Mouse (Mus musculus): Measurements from ENCODE around the gene Ackr2. TPM values are rescaled to one million over a fixed set of nuclear protein-coding genes. Genes with fewer than 3 reads are reported as not detected.

The Ackr2 gene
- polyA plus RNA-seq, 1 experiment from 2014 or later: 14.8 TPM

DNA sequence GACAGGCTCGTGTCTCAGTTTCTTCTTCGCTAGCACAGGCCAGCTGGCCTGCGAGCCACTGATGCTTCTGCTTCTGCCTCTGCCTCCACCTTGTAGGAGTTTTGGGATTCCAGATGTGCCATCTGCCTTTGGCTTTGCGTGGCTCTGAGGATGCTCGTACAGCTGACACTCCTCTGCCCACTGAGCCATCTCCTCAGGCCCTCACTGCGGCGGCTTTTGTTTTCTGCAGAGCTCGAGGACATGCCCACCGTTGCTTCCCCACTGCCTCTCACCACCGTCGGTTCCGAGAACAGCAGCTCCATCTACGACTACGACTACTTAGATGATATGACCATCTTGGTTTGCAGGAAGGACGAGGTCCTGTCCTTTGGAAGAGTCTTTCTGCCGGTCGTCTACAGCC, 10.2 kb downstream of the Ackr2 start:
- no peak for ATAC-seq
- no peaks in the 10 kb centered on the region for H3K27me3 ChIP-seq (replicated peaks; ENCODE audit: insufficient read depth, low read length)
- no peaks in the 10 kb centered on the region for H3K4me1 ChIP-seq (ENCODE audit: insufficient read depth, low read depth, low read length)
- TF ChIP-seq EP300 (IDR thresholded peaks at IDR 0.05): no peak
- no peak for TF ChIP-seq CTCF (IDR thresholded peaks at IDR 0.05)
- no peaks in the 10 kb centered on the region for H3K9me3 ChIP-seq (ENCODE audit: low read length)
- H3K27ac ChIP-seq (ENCODE audit: low read length): no peak overlapping the region
- WGBS: 86% methylated on average over 17 of the region's 17 CpGs
- H3K36me3 ChIP-seq (ENCODE audit: insufficient read depth, low read length): no peaks in the 10 kb centered on the region
- no peak overlapping the region for H3K4me3 ChIP-seq (ENCODE audit: low read depth, low read length)
- no peak for DNase-seq (ENCODE audit: low spot score)
- no peak overlapping the region for H3K9ac ChIP-seq (replicated peaks; ENCODE audit: low read depth)
- H3K4me2 ChIP-seq (replicated peaks; ENCODE audit: low read depth, low read length): no peak overlapping the region

DNA sequence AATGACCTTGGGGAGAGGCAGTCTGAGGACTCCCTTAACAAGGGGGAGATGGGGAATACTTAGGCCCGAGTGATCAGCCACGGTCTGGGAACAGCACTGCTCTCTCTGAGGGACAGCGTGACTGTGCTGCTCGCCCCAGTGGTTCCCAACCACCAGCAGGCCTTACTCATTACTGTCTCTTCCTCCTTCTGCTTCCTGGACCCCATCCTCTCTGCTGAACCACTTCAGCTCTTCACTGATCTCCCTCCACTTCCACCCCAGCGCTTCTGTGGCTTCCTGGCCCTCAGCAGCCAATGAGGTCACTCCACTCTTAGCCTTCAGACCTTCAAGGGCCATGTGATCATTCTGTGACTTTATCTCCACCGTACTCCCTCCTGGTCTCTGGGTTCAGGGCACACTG, 11.5 kb downstream of the Ackr2 start:
- TF ChIP-seq EP300 (IDR thresholded peaks at IDR 0.05): no peak
- TF ChIP-seq CTCF (IDR thresholded peaks at IDR 0.05): no peak
- ATAC-seq: no peak
- H3K36me3 ChIP-seq (ENCODE audit: insufficient read depth, low read length): no peaks in the 10 kb centered on the region
- H3K4me2 ChIP-seq (replicated peaks; ENCODE audit: low read depth, low read length): no peak overlapping the region
- no peak overlapping the region for H3K9ac ChIP-seq (replicated peaks; ENCODE audit: low read depth)
- WGBS: 63% methylated on average over 6 of the region's 6 CpGs
- H3K27ac ChIP-seq (ENCODE audit: low read length): no peak overlapping the region
- H3K4me1 ChIP-seq (ENCODE audit: insufficient read depth, low read depth, low read length): no peaks in the 10 kb centered on the region
- no peaks in the 10 kb centered on the region for H3K27me3 ChIP-seq (replicated peaks; ENCODE audit: insufficient read depth, low read length)
- no peak overlapping the region for H3K4me3 ChIP-seq (ENCODE audit: low read depth, low read length)
- no peaks in the 10 kb centered on the region for H3K9me3 ChIP-seq (ENCODE audit: low read length)
- DNase-seq (ENCODE audit: low spot score): no peak

DNA sequence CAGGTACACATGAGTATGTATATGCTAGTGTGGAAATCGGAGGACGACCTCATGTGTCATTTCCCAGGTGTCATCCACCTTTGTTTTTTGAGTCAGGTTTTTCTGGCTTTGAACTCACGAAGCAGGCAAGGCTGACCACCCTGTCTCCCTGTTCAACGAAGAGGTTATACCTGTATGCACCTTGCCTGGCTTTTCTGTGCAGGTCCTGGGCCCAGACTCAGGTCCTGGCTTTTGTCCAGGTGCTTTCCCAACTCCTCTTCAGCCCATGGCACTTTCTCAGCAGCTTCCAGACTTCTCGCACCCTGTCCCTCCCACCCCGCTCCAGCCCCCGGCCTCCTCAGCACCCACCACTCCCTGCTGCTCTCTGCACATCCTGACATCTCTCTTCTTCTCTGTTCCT, 13.0 kb downstream of the Ackr2 start:
- Histone ChIP-seq H3K4me1 (ENCODE audit: insufficient read depth, low read depth, low read length) (no peaks in the 10 kb centered on the region), H3K27me3 (replicated peaks; ENCODE audit: insufficient read depth, low read length) (no peaks in the 10 kb centered on the region), H3K9me3 (ENCODE audit: low read length) (no peaks in the 10 kb centered on the region), H3K4me2 (replicated peaks; ENCODE audit: low read depth, low read length) (no peak overlapping the region), H3K27ac (ENCODE audit: low read length) (no peak overlapping the region), H3K36me3 (ENCODE audit: insufficient read depth, low read length) (no peaks in the 10 kb centered on the region), H3K4me3 (ENCODE audit: low read depth, low read length) (no peak overlapping the region), H3K9ac (replicated peaks; ENCODE audit: low read depth) (no peak overlapping the region)
- no peak for ATAC-seq
- WGBS: 84% methylated on average over 7 of the region's 7 CpGs
- TF ChIP-seq CTCF (IDR thresholded peaks at IDR 0.05): no peak
- no peak for TF ChIP-seq EP300 (IDR thresholded peaks at IDR 0.05)
- DNase-seq (ENCODE audit: low spot score): no peak

DNA sequence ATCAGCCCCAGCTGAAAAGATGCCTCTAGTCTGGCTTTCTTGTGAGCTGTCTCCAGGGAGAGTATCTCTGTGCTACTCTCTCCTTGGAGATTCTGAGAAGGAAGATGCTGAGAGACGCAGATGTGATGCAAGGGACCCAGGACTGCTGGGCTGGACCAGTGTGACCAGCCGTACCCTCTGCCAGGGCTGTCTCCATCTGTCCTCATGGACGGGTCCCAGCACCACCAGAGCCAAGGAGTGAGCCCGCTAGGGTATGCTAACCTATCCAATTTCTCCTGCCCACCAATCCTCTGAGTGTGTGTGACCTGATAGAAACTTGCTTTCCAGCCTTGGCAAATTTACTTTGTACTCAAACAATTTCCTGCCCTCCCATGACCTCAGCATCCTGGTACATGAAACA, 14.6 kb downstream of the Ackr2 start:
- no peak for ATAC-seq
- TF ChIP-seq CTCF (IDR thresholded peaks at IDR 0.05) (no peak), EP300 (IDR thresholded peaks at IDR 0.05) (no peak)
- H3K27ac ChIP-seq (ENCODE audit: low read length): no peak overlapping the region
- no peaks in the 10 kb centered on the region for H3K9me3 ChIP-seq (ENCODE audit: low read length)
- no peak overlapping the region for H3K9ac ChIP-seq (replicated peaks; ENCODE audit: low read depth)
- H3K4me1 ChIP-seq (ENCODE audit: insufficient read depth, low read depth, low read length): no peaks in the 10 kb centered on the region
- H3K4me3 ChIP-seq (ENCODE audit: low read depth, low read length): no peak overlapping the region
- WGBS: 80% methylated on average over 4 of the region's 4 CpGs
- H3K4me2 ChIP-seq (replicated peaks; ENCODE audit: low read depth, low read length): no peak overlapping the region
- no peaks in the 10 kb centered on the region for H3K27me3 ChIP-seq (replicated peaks; ENCODE audit: insufficient read depth, low read length)
- DNase-seq (ENCODE audit: low spot score): no peak
- no peaks in the 10 kb centered on the region for H3K36me3 ChIP-seq (ENCODE audit: insufficient read depth, low read length)

DNA sequence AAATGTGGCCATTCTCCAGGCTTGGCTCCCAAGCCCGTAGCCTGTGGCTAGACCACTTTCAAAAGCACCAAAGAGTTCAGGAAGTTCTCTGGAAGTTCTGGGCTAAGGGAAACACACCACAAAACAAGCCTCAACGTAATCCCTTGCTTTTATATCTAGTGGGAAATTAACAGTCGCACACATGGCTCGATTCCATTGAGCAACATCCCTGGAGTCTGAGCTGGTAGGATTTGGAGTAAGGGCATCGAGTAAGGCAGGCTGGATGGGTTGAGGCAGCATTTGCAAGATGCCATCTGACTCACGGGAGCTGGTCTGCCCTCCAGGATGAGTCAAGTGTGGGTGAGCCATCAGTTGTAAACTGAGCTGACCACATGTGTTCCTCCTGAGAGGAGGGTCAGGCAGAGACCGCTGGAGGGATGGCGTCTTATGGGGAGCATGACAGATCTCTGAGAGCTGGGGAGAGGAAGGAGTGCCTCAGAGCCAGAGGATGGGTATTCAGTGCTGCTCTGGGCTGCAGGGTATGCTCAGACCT, 16.1 kb downstream of the Ackr2 start:
- no peak overlapping the region for H3K4me3 ChIP-seq (ENCODE audit: low read depth, low read length)
- no peak for DNase-seq (ENCODE audit: low spot score)
- TF ChIP-seq EP300 (IDR thresholded peaks at IDR 0.05): no peak
- no peak for TF ChIP-seq CTCF (IDR thresholded peaks at IDR 0.05)
- no peaks in the 10 kb centered on the region for H3K36me3 ChIP-seq (ENCODE audit: insufficient read depth, low read length)
- H3K9ac ChIP-seq (replicated peaks; ENCODE audit: low read depth): no peak overlapping the region
- no peak for ATAC-seq
- H3K4me2 ChIP-seq (replicated peaks; ENCODE audit: low read depth, low read length): no peak overlapping the region
- no peaks in the 10 kb centered on the region for H3K9me3 ChIP-seq (ENCODE audit: low read length)
- no peaks in the 10 kb centered on the region for H3K27me3 ChIP-seq (replicated peaks; ENCODE audit: insufficient read depth, low read length)
- no peak overlapping the region for H3K27ac ChIP-seq (ENCODE audit: low read length)
- 68% methylated on average over 8 of the region's 8 CpGs for WGBS
- H3K4me1 ChIP-seq (ENCODE audit: insufficient read depth, low read depth, low read length): no peaks in the 10 kb centered on the region

DNA sequence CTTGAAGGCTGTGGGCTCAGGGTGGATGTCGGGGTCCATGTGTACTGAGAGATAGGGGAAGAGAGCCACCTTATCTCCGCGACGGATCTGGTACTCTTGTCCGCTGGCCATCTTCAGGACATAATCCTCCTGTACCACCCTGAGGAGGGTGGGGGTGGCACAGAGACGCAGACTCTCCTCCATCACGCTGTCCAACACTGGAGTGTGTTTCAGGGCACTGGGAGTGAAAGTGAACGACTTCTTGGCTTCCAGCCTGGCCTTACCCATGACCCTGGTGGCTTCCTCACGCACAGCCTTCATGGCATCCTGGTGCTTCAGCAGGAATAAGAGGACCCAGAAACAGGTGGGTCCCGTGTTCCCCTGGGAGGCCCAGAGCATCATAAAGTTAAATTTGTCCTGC, 16.9 kb downstream of the Ackr2 start:
- H3K4me3 ChIP-seq (ENCODE audit: low read depth, low read length): no peak overlapping the region
- no peaks in the 10 kb centered on the region for H3K4me1 ChIP-seq (ENCODE audit: insufficient read depth, low read depth, low read length)
- TF ChIP-seq CTCF (IDR thresholded peaks at IDR 0.05) (no peak), EP300 (IDR thresholded peaks at IDR 0.05) (no peak)
- 75% methylated on average over 10 of the region's 10 CpGs for WGBS
- no peak overlapping the region for H3K9ac ChIP-seq (replicated peaks; ENCODE audit: low read depth)
- H3K9me3 ChIP-seq (ENCODE audit: low read length): no peaks in the 10 kb centered on the region
- H3K27ac ChIP-seq (ENCODE audit: low read length): no peak overlapping the region
- H3K36me3 ChIP-seq (ENCODE audit: insufficient read depth, low read length): no peaks in the 10 kb centered on the region
- no peak for DNase-seq (ENCODE audit: low spot score)
- H3K27me3 ChIP-seq (replicated peaks; ENCODE audit: insufficient read depth, low read length): no peaks in the 10 kb centered on the region
- no peak overlapping the region for H3K4me2 ChIP-seq (replicated peaks; ENCODE audit: low read depth, low read length)
- ATAC-seq: no peak

DNA sequence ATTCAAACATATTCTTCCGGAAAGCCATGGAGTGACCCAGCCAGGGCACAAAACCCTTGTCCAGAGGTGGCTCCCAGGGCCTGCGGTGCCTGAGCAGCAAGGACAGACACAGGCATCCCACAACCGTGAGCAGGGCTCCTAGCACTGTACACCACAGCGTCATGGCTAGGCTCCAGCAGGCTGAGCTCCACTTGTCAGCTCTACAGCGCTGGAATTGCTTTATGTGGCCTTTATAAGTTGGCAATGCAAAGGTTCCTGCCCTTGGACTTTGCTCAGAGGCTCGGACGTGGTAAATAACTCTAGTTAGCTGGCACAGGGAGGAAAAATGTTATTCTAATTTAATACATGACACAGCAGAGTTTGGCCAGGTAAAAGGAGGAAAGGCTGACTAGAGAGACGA, 17.9 kb downstream of the Ackr2 start, which contains the start of gene Cyp8b1:
Gene Cyp8b1, minus strand, starts transcription at position 204 of the 400 bp plus-strand sequence.
- Histone ChIP-seq H3K36me3 (ENCODE audit: insufficient read depth, low read length) (no peaks in the 10 kb centered on the region), H3K9me3 (ENCODE audit: low read length) (no peaks in the 10 kb centered on the region), H3K27me3 (replicated peaks; ENCODE audit: insufficient read depth, low read length) (no peaks in the 10 kb centered on the region), H3K9ac (replicated peaks; ENCODE audit: low read depth) (no peak within 1 kb of the TSS), H3K4me2 (replicated peaks; ENCODE audit: low read depth, low read length) (no peak within 1 kb of the TSS), H3K4me3 (ENCODE audit: low read depth, low read length) (no peak within 1 kb of the TSS), H3K4me1 (ENCODE audit: insufficient read depth, low read depth, low read length) (no peaks in the 10 kb centered on the region), H3K27ac (ENCODE audit: low read length) (no peak within 1 kb of the TSS)
- TF ChIP-seq EP300 (IDR thresholded peaks at IDR 0.05): no peak
- TF ChIP-seq CTCF (IDR thresholded peaks at IDR 0.05): no peak
- ATAC-seq: no peak
- DNase-seq (ENCODE audit: low spot score): no peak
- 74% methylated on average over 8 of the region's 8 CpGs for WGBS
